Mouse (Mus musculus): ENCODE data around the gene 2410004B18Rik. TPM values are rescaled to one million over a fixed set of nuclear protein-coding genes. Genes with fewer than 3 reads are reported as not detected.

The 2410004B18Rik gene
- total RNA-seq, 2 experiments from 2014 or later = 9.7 to 18.6 TPM

DNA sequence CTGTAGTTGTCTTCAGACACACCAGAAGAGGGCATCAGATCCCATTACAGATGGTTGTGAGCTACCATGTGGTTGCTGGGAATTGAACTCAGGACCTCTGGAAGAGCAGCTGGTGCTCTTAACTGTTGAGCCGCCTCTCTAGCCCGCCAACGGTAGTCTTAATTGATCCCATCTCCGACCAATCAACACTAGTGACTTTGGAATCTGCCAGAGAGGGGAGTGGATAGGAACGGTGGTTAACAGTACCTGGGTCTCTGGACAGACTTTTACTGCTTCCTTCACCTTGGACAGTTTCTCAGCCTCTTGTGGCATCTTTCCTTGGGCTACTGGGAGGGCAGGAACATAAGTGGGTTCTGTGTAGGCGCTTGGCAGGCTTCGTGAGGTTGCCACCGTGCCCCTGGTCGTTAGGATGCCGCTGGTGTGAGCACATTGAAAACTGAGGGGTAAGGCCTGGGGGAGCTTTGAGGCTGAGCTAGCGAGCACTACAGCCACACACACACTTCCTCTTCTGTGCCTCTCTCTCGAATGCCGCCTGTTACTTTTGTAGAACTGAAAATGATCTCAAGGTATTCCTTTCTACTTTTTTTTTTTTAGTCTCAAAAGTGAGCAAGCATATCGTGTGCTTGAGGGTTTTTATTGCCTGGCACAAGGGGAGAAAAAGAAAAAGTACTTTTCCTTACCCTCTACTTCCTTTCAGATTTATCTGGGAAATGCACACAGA, 55.8 kb downstream of the 2410004B18Rik start:
- peak; percentile 89 for ATAC-seq (replicated peaks; ENCODE audit: poor library complexity, severe bottlenecking)

Other genes with a start within 250 kb of the 2410004B18Rik start
- gene Ddah1, start 179.3 kb upstream of the 2410004B18Rik start, total RNA-seq (2014; fragmentation: Nextera tagmentation) = not detected in 2 replicates
- gene Ddah1, start 179.3 kb upstream of the 2410004B18Rik start, total RNA-seq (2017) = not detected in 2 replicates
- gene Bcl10, start 15.2 kb upstream of the 2410004B18Rik start, total RNA-seq (2014; fragmentation: Nextera tagmentation) = 23.8 and 47.4 TPM in 2 replicates
- 37.1 and 48.8 TPM in 2 replicates for gene Bcl10, start 15.2 kb upstream of the 2410004B18Rik start, total RNA-seq (2017)
- gene Syde2, start 49.9 kb downstream of the 2410004B18Rik start, total RNA-seq (2014; fragmentation: Nextera tagmentation) = 2.3 and 5.3 TPM in 2 replicates
- 2.7 and 3.6 TPM in 2 replicates for gene Syde2, start 49.9 kb downstream of the 2410004B18Rik start, total RNA-seq (2017)
- not detected in 2 replicates for gene Wdr63, start 170.1 kb downstream of the 2410004B18Rik start, total RNA-seq (2014; fragmentation: Nextera tagmentation)
- gene Wdr63, start 170.1 kb downstream of the 2410004B18Rik start, total RNA-seq (2017) = not detected in 2 replicates
- not detected in 2 replicates for gene Mcoln3, start 179.4 kb downstream of the 2410004B18Rik start, total RNA-seq (2014; fragmentation: Nextera tagmentation)
- not detected in 2 replicates for gene Mcoln3, start 179.4 kb downstream of the 2410004B18Rik start, total RNA-seq (2017)
- gene Mcoln2, start 211.8 kb downstream of the 2410004B18Rik start, total RNA-seq (2014; fragmentation: Nextera tagmentation) = 0.75 TPM in 1 of 2 replicates, not detected in the other
- gene Mcoln2, start 211.8 kb downstream of the 2410004B18Rik start, total RNA-seq (2017) = 0.52 and 4.1 TPM in 2 replicates

Measured in granulocyte monocyte progenitor cell, adult 5-6 weeks (primary cell).